Mouse (Mus musculus): Measurements from ENCODE around the gene Cbx8.

Cbx8 gene

GRCm38 (mm10) chr11:119034635-119035034 is 6.1 kb downstream of the Cbx8 start:
- no peak for DNase-seq (ENCODE audit: low read depth, low spot score)

GRCm38 (mm10) chr11:119033874-119034558 is 6.8 kb downstream of the Cbx8 start:
- DNase-seq (ENCODE audit: low read depth, low spot score): peak; percentile 81

GRCm38 (mm10) chr11:119026203-119026602 is 14.6 kb downstream of the Cbx8 start:
- no peak for DNase-seq (ENCODE audit: low read depth, low spot score)

GRCm38 (mm10) chr11:119024260-119024659 is 16.5 kb downstream of the Cbx8 start:
- DNase-seq (ENCODE audit: low read depth, low spot score): no peak

- no peak for DNase-seq (ENCODE audit: low read depth, low spot score)
Observed at GRCm38 (mm10) chr11:119023616-119023980, 17.2 kb downstream of the Cbx8 start.

GRCm38 (mm10) chr11:119022895-119023615 is 17.7 kb downstream of the Cbx8 start, which contains the start of gene Cbx2:
Gene Cbx2, plus strand, starts transcription at chr11:119022962.
- peak; percentile 91 for DNase-seq (ENCODE audit: low read depth, low spot score)

- DNase-seq (ENCODE audit: low read depth, low spot score): no peak
Observed at GRCm38 (mm10) chr11:119022068-119022894, 18.5 kb downstream of the Cbx8 start.

GRCm38 (mm10) chr11:119021180-119021579 is 19.6 kb downstream of the Cbx8 start:
- DNase-seq (ENCODE audit: low read depth, low spot score): no peak

GRCm38 (mm10) chr11:119017506-119017905 is 23.3 kb downstream of the Cbx8 start:
- no peak for DNase-seq (ENCODE audit: low read depth, low spot score)

GRCm38 (mm10) chr11:119014455-119014854 is 26.3 kb downstream of the Cbx8 start:
- DNase-seq (ENCODE audit: low read depth, low spot score): no peak

GRCm38 (mm10) chr11:119007461-119008456 is 33.0 kb downstream of the Cbx8 start:
- peak; percentile 61 for DNase-seq (ENCODE audit: low read depth, low spot score)

GRCm38 (mm10) chr11:119006462-119006861 is 34.3 kb downstream of the Cbx8 start:
- no peak for DNase-seq (ENCODE audit: low read depth, low spot score)

- no peak for DNase-seq (ENCODE audit: low read depth, low spot score)
Observed at GRCm38 (mm10) chr11:119005547-119006275, 35.1 kb downstream of the Cbx8 start.

GRCm38 (mm10) chr11:119001493-119002128 is 39.2 kb downstream of the Cbx8 start:
- no peak for DNase-seq (ENCODE audit: low read depth, low spot score)

GRCm38 (mm10) chr11:119000877-119001276 is 39.9 kb downstream of the Cbx8 start:
- no peak for DNase-seq (ENCODE audit: low read depth, low spot score)

- peak; percentile 49 for DNase-seq (ENCODE audit: low read depth, low spot score)
Observed at GRCm38 (mm10) chr11:118999361-118999804, 41.4 kb downstream of the Cbx8 start.

GRCm38 (mm10) chr11:118998540-118999265 is 42.1 kb downstream of the Cbx8 start:
- peak; percentile 94 for DNase-seq (ENCODE audit: low read depth, low spot score)

- no peak for DNase-seq (ENCODE audit: low read depth, low spot score)
Observed at GRCm38 (mm10) chr11:118997182-118997581, 43.6 kb downstream of the Cbx8 start.

GRCm38 (mm10) chr11:118995448-118995847 is 45.3 kb downstream of the Cbx8 start:
- no peak for DNase-seq (ENCODE audit: low read depth, low spot score)

All from forelimb bud, embryonic 11.5 days (tissue).